Comparison of ENCODE assay signal across 13 mouse cellular contexts in genomic region chr14:64594811-64595522, GRCm38 (mm10).
DNase-seq lines count a peak whose midpoint lies in the region; ATAC-seq and TF ChIP-seq lines count a peak whose summit lies in the region.
"Had no signal": no experiment of that assay in that cellular context is flagged by ENCODE, and none has a peak within 500 bp of the region (broad histone marks: within the 10 kb centered on the region; RNA-seq: fewer than 3 reads in every experiment).

No protein-coding gene starts in this region.

- no peak for ATAC-seq in limb, embryonic 11.5 days (ENCODE audit: insufficient number of reproducible peaks, low FRiP score, low TSS enrichment, low read depth)
- ATAC-seq in hindbrain, embryonic 15.5 days (ENCODE audit: low FRiP score, low read depth), result peak; percentile 40

- H3K4me2 ChIP-seq in limb, embryonic 11.5 days (ENCODE audit: low read depth, severe bottlenecking), result 0 out of 2 replicates have a peak overlapping the region, but pooled peaks have one; percentile 10
- H3K4me2 ChIP-seq in hindbrain, embryonic 15.5 days, result peak overlapping the region; percentile 96
- H3K4me2 ChIP-seq: heart, embryonic 13.5 days; liver, embryonic 15.5 days had no signal

- no peak for DNase-seq in limb, embryonic 11.5 days (ENCODE audit: low spot score)
- DNase-seq in limb, embryonic 10.5 days (ENCODE audit: low spot score), result no peak
- DNase-seq in cerebellum, postnatal 14 days, result peak; percentile 59 to 68
- no peak for DNase-seq in gastrocnemius, postnatal 36 days
- DNase-seq in T-cell, adult 2 months (ENCODE audit: low spot score), result no peak
- no peak for DNase-seq in adrenal gland, adult 2 months
- DNase-seq: gastrocnemius, adult 2 months; kidney, adult 18-20 months; right cerebral cortex, postnatal 25 days had no signal

- WGBS in limb, embryonic 11.5 days, result 43% methylated on average over 10 of the region's 10 CpGs
- 45% methylated on average over 10 of the region's 10 CpGs for WGBS in limb, embryonic 10.5 days
- WGBS in hindbrain, embryonic 15.5 days, result 24% methylated on average over 10 of the region's 10 CpGs
- WGBS in olfactory bulb, adult 2 months, result 12% methylated on average over 10 of the region's 10 CpGs

- no peak overlapping the region for H3K9ac ChIP-seq in limb, embryonic 11.5 days (ENCODE audit: low read length)
- peak overlapping the region; percentile 98 for H3K9ac ChIP-seq in hindbrain, embryonic 15.5 days
- H3K9ac ChIP-seq: heart, embryonic 13.5 days; liver, embryonic 15.5 days had no signal

- no peak overlapping the region for H3K4me3 ChIP-seq in limb, embryonic 11.5 days (ENCODE audit: low read depth, low read length)
- no peak overlapping the region for H3K4me3 ChIP-seq in limb, embryonic 10.5 days
- no peak overlapping the region for H3K4me3 ChIP-seq in hindbrain, embryonic 15.5 days
- H3K4me3 ChIP-seq in olfactory bulb, adult 2 months (ENCODE audit: insufficient read depth, low read depth, low read length), result no peak overlapping the region
- H3K4me3 ChIP-seq: gastrocnemius, adult 2 months; heart, embryonic 13.5 days; liver, embryonic 15.5 days had no signal

- peak; percentile 44; the same call in 1 of the 2 replicates for TF ChIP-seq POLR2A in olfactory bulb, adult 2 months (IDR thresholded peaks at IDR 0.05; ENCODE audit: insufficient read depth, low read depth, low read length)

- no peaks in the 10 kb centered on the region for H3K9me3 ChIP-seq in limb, embryonic 11.5 days (ENCODE audit: control insufficient read depth, low read length)
- H3K9me3 ChIP-seq in limb, embryonic 10.5 days (replicated peaks), result no peaks in the 10 kb centered on the region
- H3K9me3 ChIP-seq in hindbrain, embryonic 15.5 days, result no peaks in the 10 kb centered on the region
- H3K9me3 ChIP-seq: heart, embryonic 13.5 days; liver, embryonic 15.5 days had no signal

- no peaks in the 10 kb centered on the region for H3K36me3 ChIP-seq in limb, embryonic 11.5 days (ENCODE audit: control insufficient read depth, insufficient read depth, low read length)
- no peaks in the 10 kb centered on the region for H3K36me3 ChIP-seq in limb, embryonic 10.5 days
- H3K36me3 ChIP-seq in hindbrain, embryonic 15.5 days, result no peaks in the 10 kb centered on the region; the same call in 1 of the 2 replicates
- H3K36me3 ChIP-seq: heart, embryonic 13.5 days; liver, embryonic 15.5 days had no signal

- no peak for TF ChIP-seq CTCF in olfactory bulb, adult 2 months (IDR thresholded peaks at IDR 0.05; ENCODE audit: insufficient read depth, low read depth, low read length)

- H3K27me3 ChIP-seq in limb, embryonic 11.5 days (ENCODE audit: control insufficient read depth, insufficient read depth, low read length), result peaks cover 31% of the 10 kb centered on the region
- peaks cover 68% of the 10 kb centered on the region for H3K27me3 ChIP-seq in limb, embryonic 10.5 days (ENCODE audit: low read depth, poor library complexity, severe bottlenecking)
- H3K27me3 ChIP-seq in hindbrain, embryonic 15.5 days, result no peaks in the 10 kb centered on the region

- H3K4me1 ChIP-seq in limb, embryonic 11.5 days (ENCODE audit: control insufficient read depth, insufficient read depth, low read length), result peaks cover 4% of the 10 kb centered on the region; the same call in 1 of the 2 replicates
- H3K4me1 ChIP-seq in limb, embryonic 10.5 days, result peaks cover 36% of the 10 kb centered on the region
- H3K4me1 ChIP-seq in hindbrain, embryonic 15.5 days (replicated peaks), result peaks cover 49% of the 10 kb centered on the region
- peaks cover 32% of the 10 kb centered on the region for H3K4me1 ChIP-seq in olfactory bulb, adult 2 months (ENCODE audit: control insufficient read depth, insufficient read depth, low read length)
- H3K4me1 ChIP-seq: liver, embryonic 15.5 days had no signal

- intact Hi-C loops in gastrocnemius, postnatal 36 days (cut with DNase I), result no loop called here

- H3K27ac ChIP-seq in limb, embryonic 11.5 days (replicated peaks; ENCODE audit: low read depth, low read length), result no peak overlapping the region
- no peak overlapping the region for H3K27ac ChIP-seq in limb, embryonic 10.5 days
- peak overlapping the region; percentile 100 for H3K27ac ChIP-seq in hindbrain, embryonic 15.5 days (replicated peaks)
- H3K27ac ChIP-seq in olfactory bulb, adult 2 months (ENCODE audit: insufficient read depth, low read depth, low read length), result peak overlapping the region; percentile 76
- H3K27ac ChIP-seq: gastrocnemius, adult 2 months; heart, embryonic 13.5 days; liver, embryonic 15.5 days had no signal

Comparison
In these comparisons a context has a peak if more than half of its experiments do, and no peak if none do; other contexts are left out.
1. DNase-seq: peak in cerebellum, postnatal 14 days (2 of 2); none in limb, embryonic 11.5 days (single experiment), limb, embryonic 10.5 days (single experiment), gastrocnemius, postnatal 36 days (0 of 2), T-cell, adult 2 months (single experiment) and adrenal gland, adult 2 months (single experiment).
2. H3K27ac ChIP-seq: peak in hindbrain, embryonic 15.5 days (single experiment) and olfactory bulb, adult 2 months (single experiment); none in limb, embryonic 11.5 days (single experiment) and limb, embryonic 10.5 days (single experiment).